Mouse (Mus musculus): ENCODE measurements around the gene Cep89.

Gene Cep89

DNA sequence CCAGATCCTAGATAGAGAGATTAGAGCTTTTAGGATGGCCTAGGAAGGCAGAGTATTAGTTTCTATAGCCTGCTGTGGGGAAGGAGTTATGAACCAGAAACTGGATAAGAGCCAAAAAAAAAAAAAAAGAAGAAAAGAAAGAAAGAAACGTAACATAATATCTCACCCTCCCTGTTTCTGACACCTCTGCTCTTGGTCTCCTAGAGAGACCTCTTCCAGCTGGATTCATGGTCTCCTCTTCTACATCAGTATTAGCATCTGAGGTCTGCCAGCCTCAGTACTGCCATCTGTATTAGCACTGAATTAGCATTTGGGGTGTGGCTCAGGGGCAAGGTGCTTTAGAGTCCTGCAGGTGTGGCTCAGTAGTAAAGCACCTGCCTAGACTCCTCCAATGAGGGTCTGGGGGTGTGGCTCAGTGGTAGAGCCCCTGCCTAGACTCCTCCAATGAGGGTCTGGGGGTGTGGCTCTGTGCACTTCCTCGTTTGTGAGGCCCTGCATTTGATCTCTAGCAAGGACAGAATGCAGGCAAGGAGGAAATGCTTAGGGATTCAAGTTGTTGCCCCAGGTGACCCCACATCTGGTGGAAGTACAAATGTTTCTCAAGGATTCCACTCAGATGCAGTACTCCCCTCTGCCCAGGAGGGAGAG lies 14.0 kb upstream of the Cep89 start:
- no peak for DNase-seq (ENCODE audit: low read depth, low spot score)

DNA sequence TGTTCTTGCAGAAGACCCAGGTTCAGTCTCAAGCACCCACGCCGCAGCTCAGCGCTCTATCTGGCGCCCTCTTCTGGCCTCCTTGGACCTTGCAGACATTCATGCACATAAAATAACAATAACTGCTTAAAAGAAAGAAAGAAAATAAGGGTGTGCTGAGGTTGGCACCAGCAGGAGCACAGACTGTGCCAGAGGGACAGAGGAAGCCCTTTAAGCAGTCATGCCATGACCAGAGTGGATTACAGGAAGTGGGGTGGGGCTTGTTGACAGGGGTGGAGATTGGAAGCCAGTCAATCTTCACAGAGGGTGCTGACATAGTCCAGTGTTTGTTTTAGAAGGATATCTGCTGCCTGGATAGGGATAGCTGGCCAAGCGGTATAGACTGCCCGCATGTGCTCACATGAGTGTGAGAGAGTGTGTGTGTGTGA lies 10.3 kb upstream of the Cep89 start:
- DNase-seq (ENCODE audit: low read depth, low spot score), result no peak

DNA sequence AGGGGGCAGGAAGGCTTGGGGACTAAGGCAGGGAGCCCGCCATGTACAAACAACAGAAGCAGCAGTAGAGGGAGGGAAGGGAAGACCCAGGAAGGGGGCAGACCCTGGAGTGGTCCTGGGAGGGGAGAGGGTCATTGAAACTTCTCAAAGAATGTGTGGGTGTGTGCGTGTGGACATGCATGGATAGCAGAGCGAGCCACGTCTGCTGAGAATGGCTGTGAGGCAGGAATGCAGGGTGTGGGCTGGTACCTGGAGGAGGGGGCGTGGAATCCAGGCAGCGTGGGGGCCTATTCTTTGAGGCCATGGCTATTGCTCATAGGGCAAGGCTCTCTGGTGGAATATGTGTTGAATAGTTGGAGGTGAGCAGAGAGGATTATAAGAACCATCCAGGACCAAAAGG lies 8.1 kb upstream of the Cep89 start:
- DNase-seq (ENCODE audit: low read depth, low spot score), result no peak

DNA sequence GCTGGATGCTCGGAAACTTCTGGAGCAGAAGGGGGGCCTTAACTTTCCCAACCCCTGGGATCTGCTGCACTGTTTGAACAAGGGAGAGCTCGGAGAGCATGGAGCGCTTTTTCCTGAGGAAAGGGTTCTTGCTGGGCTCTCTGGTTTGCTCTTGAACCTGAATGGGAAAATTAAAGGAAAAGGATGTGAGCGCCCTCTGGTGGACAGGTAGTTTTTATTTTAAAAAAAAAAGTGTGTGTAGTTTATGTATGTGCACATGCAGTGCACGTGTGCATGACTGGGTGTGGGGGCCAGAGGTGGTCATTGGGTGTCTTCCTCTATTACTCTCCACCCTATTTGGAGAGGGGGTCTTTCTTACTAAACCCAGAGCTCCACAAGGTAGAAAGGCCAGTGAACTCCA lies 3.9 kb upstream of the Cep89 start:
- DNase-seq (ENCODE audit: low read depth, low spot score), result no peak

DNA sequence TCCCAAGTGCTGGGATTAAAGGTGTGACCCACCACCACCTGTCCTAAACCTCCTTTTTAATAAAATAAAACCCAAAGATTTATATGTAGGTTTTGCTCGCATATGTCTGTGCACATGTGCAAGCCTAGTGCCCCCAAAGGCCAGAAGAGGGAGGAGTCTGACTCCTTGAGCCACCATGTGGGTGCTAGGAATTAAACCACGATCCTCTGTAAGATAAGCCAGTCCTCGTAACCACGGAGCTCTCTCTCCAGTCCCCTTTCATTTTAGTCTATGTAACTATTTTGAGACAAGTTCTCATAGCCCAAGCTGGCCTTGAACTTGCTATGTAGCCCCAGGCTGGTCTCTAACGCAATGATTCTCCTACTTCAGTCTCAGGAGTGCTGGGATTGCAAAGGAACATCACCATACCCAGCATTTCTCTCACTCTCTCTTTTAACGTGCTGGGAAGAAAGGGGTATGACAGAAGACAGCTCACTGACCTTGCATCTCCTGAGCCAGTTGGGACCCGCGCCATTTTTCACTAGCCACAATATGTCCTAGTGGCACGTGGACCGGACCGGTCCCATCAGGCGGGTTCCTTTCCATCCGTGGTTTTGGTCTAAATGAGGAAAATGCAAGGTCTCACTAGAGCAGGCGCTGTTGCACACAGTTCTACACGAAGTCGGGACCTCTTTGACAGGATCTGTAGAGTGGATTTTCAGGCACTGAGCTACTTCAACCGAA lies 940 bp upstream of the Cep89 start:
- DNase-seq (ENCODE audit: low read depth, low spot score), result no peak

DNA sequence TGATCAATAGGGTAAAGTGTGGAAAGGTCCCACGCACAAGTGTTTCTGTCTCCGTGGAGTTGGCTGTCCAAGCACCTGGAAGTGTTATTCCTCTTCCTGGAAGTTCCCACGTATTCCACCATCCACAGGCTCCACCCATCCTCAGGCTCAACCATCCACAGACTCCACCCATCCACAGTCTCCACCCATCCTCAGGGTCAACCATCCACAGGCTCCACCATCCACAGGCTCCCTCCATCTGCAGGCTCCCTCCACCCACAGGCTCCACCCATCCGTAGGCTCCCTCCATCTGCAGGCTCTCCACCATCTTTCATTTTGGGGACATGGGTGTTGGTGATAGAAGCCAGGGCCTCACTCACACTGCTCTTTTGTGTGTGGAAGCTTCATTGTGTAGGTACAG lies 4.3 kb downstream of the Cep89 start:
- DNase-seq (ENCODE audit: low read depth, low spot score), result no peak

DNA sequence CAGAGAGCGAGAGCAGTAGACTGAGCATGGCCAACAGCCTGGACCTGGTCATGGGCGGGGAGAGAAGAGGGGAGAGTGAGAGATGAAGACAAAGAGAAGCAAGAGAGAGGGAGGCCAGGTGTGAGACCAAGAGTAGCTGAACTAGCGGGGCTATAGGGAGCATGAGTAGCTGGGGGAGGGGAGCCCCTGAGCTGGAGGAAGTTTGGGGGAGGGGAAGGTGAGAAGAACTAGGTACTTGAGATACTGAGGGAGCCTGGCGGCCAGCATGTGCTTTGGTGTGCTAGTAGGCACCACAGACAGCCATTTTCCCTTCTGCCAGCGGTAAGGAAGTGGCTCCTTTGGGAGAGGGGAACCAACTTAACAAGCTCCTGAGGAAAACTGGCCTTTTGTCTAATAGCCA lies 18.4 kb downstream of the Cep89 start:
- DNase-seq (ENCODE audit: low read depth, low spot score), result no peak

DNA sequence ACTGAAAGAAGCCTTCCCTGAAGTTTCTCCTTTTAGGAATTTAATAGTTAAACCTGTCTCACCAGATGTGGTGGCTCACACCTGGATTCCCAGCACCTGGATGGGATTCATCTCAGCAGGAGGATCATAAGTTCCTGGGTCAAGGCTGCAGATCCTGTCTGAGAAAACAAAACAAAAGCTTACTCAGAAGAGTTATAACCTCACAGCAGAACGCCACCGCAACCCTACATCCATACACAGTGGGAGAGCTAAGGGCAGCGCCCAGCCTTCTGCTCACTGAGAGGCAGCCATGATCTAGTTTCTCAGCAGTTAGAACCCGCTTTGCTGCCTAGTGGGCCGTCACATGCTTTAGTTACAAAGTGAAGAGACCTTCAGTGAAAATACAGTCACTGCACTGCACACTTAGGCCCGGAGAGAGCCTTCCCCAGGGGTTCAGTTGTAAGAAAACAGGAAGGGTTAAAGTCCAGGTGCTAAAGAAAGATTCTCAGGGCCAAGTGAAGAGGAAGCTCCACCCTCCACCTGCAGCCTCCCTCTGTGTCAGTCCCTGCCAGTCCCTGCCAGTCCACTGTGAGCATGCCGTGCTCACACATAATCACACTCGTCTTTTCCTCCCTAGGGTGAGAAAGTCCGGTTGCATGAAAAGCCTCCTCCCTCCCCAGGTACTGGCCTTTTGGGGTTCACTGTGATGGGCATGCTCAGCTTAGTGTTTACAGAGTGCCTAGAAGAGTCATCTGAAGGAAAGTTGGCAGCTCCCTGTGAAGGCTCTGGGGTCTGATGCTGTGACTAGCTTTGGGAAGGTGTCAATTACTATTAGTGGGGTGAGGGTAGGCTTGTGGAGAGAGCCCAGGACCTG lies 19.2 kb downstream of the Cep89 start:
- DNase-seq (ENCODE audit: low read depth, low spot score), result no peak

DNA sequence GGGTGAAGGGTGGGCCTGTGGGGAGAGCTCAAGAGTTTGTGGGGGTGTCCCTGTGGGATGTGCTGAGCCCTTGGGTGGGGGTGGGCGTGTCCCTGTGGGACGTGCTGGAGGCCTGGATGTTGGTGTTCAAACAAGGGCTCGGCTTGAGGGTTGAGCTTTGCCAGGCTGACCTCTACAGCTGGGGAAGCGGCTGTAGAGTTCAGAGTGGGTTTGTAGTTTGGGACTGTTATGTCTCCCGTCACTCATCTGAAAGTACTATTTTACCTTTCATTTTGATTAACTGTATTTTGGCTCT lies 19.8 kb downstream of the Cep89 start:
- DNase-seq (ENCODE audit: low read depth, low spot score), result no peak

DNA sequence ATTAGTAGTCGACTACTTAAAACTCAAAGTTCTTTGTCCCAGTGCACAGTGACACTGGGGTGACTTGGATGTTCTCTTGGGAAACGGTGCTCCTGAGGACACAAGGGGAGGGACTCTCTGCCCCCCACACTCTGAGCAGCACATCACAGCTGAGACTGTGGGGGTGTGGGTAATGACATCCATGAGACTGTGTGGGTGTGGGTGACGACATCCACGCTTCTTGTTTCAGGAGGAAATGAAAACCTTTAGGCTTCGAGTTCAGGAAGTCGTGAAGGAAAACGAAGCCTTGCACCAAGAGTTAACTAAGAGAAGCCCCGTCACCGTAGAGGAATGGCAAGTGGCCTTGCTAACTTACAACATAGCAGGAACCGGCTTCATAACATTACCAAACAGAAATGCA lies 26.2 kb downstream of the Cep89 start:
- no peak for DNase-seq (ENCODE audit: low read depth, low spot score)

DNA sequence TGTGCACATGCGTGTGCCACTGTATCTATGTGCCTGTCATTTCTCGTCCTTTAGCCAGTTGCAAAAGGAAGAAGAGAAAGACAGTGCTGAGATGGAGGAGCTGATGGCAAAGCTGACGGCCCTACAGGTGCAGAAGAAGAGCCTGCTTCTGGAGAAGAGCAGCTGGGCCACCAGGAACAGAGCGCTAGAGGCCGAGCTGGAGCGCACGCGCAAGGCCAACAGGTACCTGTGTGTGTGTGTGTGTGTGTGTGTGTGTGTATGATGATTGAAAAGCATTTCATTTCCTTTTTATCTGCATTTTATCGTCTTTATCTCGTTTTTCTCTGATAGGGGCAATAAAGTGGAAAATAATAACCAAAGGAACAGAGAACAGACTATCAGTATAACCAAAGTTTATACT lies 31.3 kb downstream of the Cep89 start:
- no peak for DNase-seq (ENCODE audit: low read depth, low spot score)

DNA sequence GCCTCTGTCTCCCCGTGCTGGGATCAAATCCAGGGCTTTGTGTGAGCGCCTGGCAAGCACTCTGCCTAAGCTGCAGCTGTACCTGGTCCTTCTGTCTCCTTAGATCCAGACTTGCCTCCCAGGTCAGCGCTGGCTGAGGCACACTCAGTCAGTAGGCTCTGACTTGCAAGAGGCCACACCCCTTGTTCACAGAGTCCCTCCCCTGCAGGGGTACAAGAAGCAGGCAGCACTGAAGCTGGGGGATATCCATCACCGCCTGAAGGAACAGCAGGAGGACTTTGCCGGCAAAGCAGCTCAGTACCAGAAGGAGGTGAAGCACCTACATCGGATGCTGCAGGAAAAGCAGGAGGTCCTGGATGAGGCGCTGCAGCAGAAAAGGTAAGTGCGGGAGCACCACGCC lies 38.4 kb downstream of the Cep89 start:
- no peak for DNase-seq (ENCODE audit: low read depth, low spot score)

DNA sequence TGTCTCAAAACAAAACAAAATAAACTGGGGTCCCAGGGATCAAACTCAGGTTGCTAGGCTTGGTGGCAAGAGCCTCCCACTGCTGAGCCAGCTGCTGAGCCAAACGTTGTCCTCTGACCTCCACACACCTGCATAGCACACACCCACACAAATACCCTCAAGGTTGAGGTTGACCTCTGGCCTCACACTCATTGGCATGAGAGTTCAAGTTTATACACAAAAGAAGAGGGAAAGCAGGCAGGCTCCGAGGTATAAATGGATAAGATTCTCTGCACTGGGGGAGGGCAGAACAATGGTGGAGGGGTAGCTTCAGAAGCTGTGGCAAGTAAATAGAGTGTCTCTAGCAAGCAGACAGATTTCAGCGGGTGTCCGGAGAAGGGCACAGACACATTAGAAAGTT lies 50.7 kb downstream of the Cep89 start:
- no peak for DNase-seq (ENCODE audit: low read depth, low spot score)

DNA sequence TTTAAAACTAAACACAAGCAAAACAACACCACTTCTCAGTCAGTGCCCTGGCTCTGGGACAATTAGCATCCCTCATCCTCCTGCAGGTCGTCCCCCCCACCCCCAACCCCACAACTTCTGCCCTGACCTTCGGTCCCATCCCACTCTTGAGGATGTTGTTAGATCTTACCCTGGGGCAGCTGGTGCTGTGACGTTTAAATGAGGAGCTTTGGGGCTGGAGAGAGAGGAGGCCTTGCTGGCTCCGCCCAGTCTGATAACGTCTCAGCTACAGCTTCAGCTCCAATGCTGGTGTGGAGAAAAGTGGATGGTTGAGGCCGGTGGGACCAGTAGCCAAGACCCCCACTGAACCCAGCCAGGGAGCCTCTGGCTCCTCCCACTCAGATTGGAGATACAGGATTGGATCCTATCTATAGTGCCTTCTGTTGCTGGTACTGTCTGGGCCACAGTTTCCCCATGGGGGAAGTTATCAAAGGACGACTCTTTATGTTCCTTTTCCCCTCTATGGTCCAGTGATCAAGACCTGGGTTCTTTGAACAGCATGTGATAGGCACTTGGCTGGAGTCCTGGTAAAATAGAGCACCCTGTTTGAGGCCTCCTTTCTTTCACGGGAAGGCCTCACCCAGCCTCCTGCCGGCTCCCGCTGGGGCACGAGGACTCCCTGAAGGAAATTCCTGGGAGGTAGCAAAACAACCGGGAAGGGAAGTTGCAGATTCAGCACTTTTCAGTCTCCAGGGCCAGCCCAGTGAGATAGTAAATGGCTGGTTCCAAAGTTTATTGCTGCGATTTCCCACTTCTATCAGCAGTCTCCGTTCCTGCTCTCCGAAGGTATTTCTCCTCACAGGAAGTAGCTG lies 51.4 kb downstream of the Cep89 start, which contains the start of gene Slc7a9:
TSS of gene Slc7a9 (plus strand) at position 801 of the 851 bp plus-strand sequence.
- no peak for DNase-seq (ENCODE audit: low read depth, low spot score)

DNA sequence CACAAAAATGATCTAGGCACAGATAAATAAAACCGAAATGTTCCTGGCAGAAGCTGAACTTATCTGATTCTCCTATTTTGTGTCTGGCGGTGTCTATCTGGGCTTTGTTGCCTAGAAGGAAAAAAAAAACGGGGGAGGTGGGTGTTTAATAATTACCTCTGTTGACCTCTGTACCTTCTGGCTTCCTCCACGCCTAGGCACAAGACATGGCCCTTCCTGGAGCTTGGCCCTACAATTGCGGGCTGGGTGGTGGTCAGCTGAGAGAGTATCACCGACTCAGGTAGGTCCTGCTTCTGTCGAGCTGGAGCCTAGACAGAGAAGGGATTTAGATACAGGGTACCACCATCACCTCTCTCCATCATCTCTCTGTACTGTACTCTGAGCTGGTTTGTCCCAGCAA lies 52.0 kb downstream of the Cep89 start:
- no peak for DNase-seq (ENCODE audit: low read depth, low spot score)

DNA sequence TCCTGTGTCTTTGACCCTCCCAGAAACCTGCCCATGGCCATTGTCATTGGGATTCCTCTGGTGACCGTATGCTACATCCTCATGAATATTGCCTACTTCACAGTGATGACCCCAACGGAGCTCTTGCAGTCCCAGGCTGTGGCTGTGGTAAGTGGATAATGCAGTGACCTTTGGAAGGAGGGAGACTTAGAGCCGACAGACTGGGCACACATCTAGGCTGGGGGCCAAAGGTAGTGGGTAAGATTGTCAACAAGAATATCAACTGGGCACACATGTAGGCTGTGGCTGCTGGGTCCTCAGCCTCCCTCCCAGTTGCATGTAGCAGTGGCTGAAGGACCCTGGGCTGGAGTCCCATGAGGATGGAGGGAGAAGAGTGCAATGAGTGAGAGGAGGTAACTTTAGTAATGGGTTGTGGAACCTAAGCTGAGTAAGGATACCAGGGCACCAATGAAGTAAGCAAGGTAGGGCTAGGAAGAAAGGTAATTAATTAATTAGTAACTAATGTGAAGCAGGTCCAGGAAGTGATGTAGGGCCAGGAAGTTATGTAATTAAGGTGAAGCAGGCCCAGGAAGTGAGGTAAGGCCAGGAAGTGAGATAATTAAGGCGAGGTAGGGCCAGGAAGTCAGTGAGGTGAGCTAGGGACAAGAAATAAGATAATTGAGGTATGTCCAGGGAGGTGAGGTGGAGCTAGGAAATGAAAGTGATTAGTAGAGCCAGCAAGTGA lies 59.4 kb downstream of the Cep89 start:
- DNase-seq (ENCODE audit: low read depth, low spot score), result no peak

DNA sequence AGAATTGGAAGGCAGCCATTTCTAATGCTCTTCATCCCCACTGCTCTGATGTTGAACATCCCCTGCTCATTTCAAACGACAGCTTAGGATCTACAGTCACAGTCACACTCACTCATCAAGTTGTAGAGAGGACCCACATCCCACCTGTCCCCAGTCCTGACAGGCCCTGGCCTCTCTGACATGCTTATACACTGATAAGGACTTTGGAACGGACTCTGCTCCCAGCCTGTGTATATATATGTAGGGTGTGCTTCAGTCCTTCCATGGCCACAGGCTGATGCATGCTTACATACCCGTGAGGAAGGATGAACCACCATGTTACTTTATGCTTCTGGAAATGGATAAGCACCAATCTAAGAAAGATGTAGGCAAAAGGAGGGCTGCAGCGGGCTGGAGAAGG lies 64.1 kb downstream of the Cep89 start:
- DNase-seq (ENCODE audit: low read depth, low spot score), result no peak

DNA sequence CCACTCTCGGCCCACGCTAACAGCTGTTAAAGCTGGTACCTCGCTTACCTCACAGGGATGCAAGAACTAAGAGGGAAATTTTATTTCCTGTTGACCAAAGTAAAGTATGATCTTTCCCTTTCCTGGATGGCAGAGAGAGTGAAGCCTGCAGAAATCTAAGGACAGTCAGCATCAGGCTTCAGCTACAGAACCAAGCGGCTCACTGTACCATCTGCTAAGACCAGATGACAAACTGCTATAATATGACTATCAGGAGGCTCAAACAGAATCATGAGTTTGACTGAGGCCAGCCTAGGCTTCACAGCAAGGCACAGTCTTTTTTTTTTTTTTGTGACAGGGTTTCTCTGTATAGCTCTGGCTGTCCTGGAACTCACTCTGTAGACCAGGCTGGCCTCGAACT lies 68.2 kb downstream of the Cep89 start:
- DNase-seq (ENCODE audit: low read depth, low spot score), result no peak

DNA sequence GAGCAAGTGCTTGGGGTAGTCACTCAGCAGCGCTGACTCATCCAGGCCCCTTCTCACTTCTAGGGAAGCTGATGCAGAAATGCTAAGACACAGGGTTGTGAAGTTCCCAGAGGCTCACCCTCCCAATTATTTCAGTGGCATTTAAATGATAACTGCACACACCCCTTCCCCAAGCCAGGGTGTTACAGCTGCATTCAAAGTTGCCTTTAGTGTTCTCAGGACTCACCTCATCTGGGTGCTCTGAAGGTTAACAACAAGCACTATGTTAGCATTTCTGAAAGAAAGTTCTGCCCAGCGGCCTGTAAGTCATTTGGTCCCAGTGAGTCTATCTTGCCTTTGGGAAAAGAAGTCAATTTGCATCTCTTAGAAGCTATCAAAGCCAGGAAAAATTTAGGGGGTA lies 71.0 kb downstream of the Cep89 start:
- no peak for DNase-seq (ENCODE audit: low read depth, low spot score)

DNA sequence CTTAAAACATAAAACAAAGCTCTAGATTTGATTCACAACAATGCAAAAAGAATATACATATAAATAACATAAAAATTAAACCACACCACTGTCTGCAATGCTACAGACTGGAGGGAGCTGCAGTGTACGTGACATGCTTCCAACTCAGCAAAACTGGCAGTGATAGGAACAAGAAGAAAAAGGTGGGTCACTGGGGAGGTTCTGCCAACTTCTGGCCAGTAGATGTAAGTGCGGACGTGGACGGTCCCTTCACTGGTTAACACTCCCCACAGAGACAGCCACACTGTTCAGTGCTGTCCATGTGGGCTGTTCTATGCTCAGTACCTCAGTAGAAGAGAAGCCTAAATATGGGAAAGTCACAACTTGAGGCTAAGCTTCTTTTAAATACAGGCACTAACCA lies 74.0 kb downstream of the Cep89 start:
- no peak for DNase-seq (ENCODE audit: low read depth, low spot score)

DNA sequence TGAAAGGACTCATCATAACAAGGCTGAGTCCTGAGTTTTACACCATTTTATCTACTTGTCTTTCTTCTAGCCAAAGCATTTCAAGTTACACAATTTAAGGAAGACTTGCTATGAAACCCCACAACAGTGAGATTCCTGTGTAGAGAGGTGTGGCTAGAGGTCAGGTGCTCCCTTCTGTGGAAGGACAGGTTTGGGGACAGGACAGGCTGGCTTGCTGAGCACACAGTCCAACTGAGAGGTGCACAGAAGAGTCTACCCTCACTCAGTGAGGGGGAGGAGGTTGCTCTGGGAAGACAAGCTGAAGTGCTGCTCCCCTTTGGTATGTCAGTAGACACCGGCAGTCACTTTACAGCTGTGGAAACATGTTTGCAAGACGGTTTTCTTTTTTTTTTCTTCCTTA lies 79.6 kb downstream of the Cep89 start:
- no peak for DNase-seq (ENCODE audit: low read depth, low spot score)

All from retina, postnatal 7 days (tissue).